Mouse (Mus musculus) ovary, postnatal 14 days (tissue): ENCODE measurements around the gene Pex14.

Source experiments
- DNase-seq: peaks from one replicate; pipeline ENCODE4 v3.0.0; 2022; ENCODE audit warnings: low spot score

Gene Pex14

GRCm38 (mm10) chr4:148952328-148953222 lies 147.1 kb downstream of the Pex14 start:
- DNase-seq: no peak

- no peak for DNase-seq
Measured at GRCm38 (mm10) chr4:148951821-148952291, 147.8 kb downstream of the Pex14 start.

- DNase-seq: no peak
Measured at GRCm38 (mm10) chr4:148950932-148951650, 148.6 kb downstream of the Pex14 start.

GRCm38 (mm10) chr4:148950487-148950886 lies 149.2 kb downstream of the Pex14 start:
- DNase-seq: no peak

GRCm38 (mm10) chr4:148947833-148948388 lies 151.8 kb downstream of the Pex14 start:
- no peak for DNase-seq

GRCm38 (mm10) chr4:148946071-148946470 lies 153.6 kb downstream of the Pex14 start:
- no peak for DNase-seq

- DNase-seq: no peak
Measured at GRCm38 (mm10) chr4:148945476-148945881, 154.2 kb downstream of the Pex14 start.

GRCm38 (mm10) chr4:148943099-148943498 lies 156.6 kb downstream of the Pex14 start:
- DNase-seq: no peak

- DNase-seq: no peak
Measured at GRCm38 (mm10) chr4:148941321-148941720, 158.4 kb downstream of the Pex14 start.

GRCm38 (mm10) chr4:148940674-148941211 lies 158.9 kb downstream of the Pex14 start:
- DNase-seq: peak; percentile 31

GRCm38 (mm10) chr4:148938546-148938945 lies 161.1 kb downstream of the Pex14 start:
- DNase-seq: no peak

- DNase-seq: no peak
Measured at GRCm38 (mm10) chr4:148936727-148937126, 162.9 kb downstream of the Pex14 start.

- DNase-seq: no peak
Measured at GRCm38 (mm10) chr4:148936111-148936510, 163.6 kb downstream of the Pex14 start.

GRCm38 (mm10) chr4:148935211-148935610 lies 164.5 kb downstream of the Pex14 start:
- DNase-seq: no peak

GRCm38 (mm10) chr4:148933109-148933508 lies 166.6 kb downstream of the Pex14 start:
- no peak for DNase-seq

- no peak for DNase-seq
Measured at GRCm38 (mm10) chr4:148930721-148931229, 168.9 kb downstream of the Pex14 start.

- no peak for DNase-seq
Measured at GRCm38 (mm10) chr4:148928876-148929275, 170.8 kb downstream of the Pex14 start.

- DNase-seq: no peak
Measured at GRCm38 (mm10) chr4:148928316-148928715, 171.4 kb downstream of the Pex14 start.

GRCm38 (mm10) chr4:148926459-148926858 lies 173.2 kb downstream of the Pex14 start:
- DNase-seq: no peak

- DNase-seq: no peak
Measured at GRCm38 (mm10) chr4:148925589-148926359, 173.9 kb downstream of the Pex14 start.

- no peak for DNase-seq
Measured at GRCm38 (mm10) chr4:148923976-148924375, 175.7 kb downstream of the Pex14 start.
